Mouse (Mus musculus): ENCODE data around the gene Slc22a12. TPM values are rescaled to one million over a fixed set of nuclear protein-coding genes. Genes with fewer than 3 reads are reported as not detected.

Slc22a12 gene
- polyA plus RNA-seq, 1 experiment, result not detected

GRCm38 (mm10) chr19:6545481-6545880 lies 2.6 kb upstream of the Slc22a12 start:
- H3K27ac ChIP-seq (ENCODE audit: insufficient read depth, low read depth, low read length), result no peak overlapping the region
- 82% methylated on average over 5 of the region's 5 CpGs for WGBS
- H3K4me1 ChIP-seq (ENCODE audit: control insufficient read depth, insufficient read depth, low read length), result peaks cover 20% of the 10 kb centered on the region
- no peak for TF ChIP-seq CTCF (IDR thresholded peaks at IDR 0.05; ENCODE audit: insufficient read depth, low read depth, low read length)
- TF ChIP-seq POLR2A (IDR thresholded peaks at IDR 0.05; ENCODE audit: insufficient read depth, low read depth, low read length), result no peak
- no peak overlapping the region for H3K4me3 ChIP-seq (ENCODE audit: insufficient read depth, low read depth, low read length)

- 89% methylated on average over 13 of the region's 13 CpGs for WGBS
- TF ChIP-seq CTCF (IDR thresholded peaks at IDR 0.05; ENCODE audit: insufficient read depth, low read depth, low read length), result no peak
- TF ChIP-seq POLR2A (IDR thresholded peaks at IDR 0.05; ENCODE audit: insufficient read depth, low read depth, low read length), result no peak
Measured at GRCm38 (mm10) chr19:6544712-6545111, 1.9 kb upstream of the Slc22a12 start.

GRCm38 (mm10) chr19:6543518-6543917 lies 686 bp upstream of the Slc22a12 start:
- TF ChIP-seq POLR2A (IDR thresholded peaks at IDR 0.05; ENCODE audit: insufficient read depth, low read depth, low read length) (no peak), CTCF (IDR thresholded peaks at IDR 0.05; ENCODE audit: insufficient read depth, low read depth, low read length) (no peak)
- H3K4me3 ChIP-seq (ENCODE audit: insufficient read depth, low read depth, low read length), result no peak overlapping the region
- H3K27ac ChIP-seq (ENCODE audit: insufficient read depth, low read depth, low read length), result no peak overlapping the region
- 46% methylated on average over 7 of the region's 7 CpGs for WGBS
- peaks cover 8% of the 10 kb centered on the region for H3K4me1 ChIP-seq (ENCODE audit: control insufficient read depth, insufficient read depth, low read length)

More at GRCm38 (mm10) chr19:6544712-6545111, 1.9 kb upstream of the Slc22a12 start:
- Histone ChIP-seq H3K4me3 (ENCODE audit: insufficient read depth, low read depth, low read length) (no peak overlapping the region), H3K4me1 (ENCODE audit: control insufficient read depth, insufficient read depth, low read length) (peaks cover 17% of the 10 kb centered on the region), H3K27ac (ENCODE audit: insufficient read depth, low read depth, low read length) (no peak overlapping the region)

- Histone ChIP-seq H3K27ac (ENCODE audit: insufficient read depth, low read depth, low read length) (no peak overlapping the region), H3K4me1 (ENCODE audit: control insufficient read depth, insufficient read depth, low read length) (peaks cover 3% of the 10 kb centered on the region), H3K4me3 (ENCODE audit: insufficient read depth, low read depth, low read length) (no peak overlapping the region)
- no peak for TF ChIP-seq CTCF (IDR thresholded peaks at IDR 0.05; ENCODE audit: insufficient read depth, low read depth, low read length)
- no peak for TF ChIP-seq POLR2A (IDR thresholded peaks at IDR 0.05; ENCODE audit: insufficient read depth, low read depth, low read length)
- WGBS, result 87% methylated on average over 6 of the region's 6 CpGs
Measured at GRCm38 (mm10) chr19:6543035-6543383, 177 bp upstream of the Slc22a12 start.

- TF ChIP-seq CTCF (IDR thresholded peaks at IDR 0.05; ENCODE audit: insufficient read depth, low read depth, low read length), result no peak
- no peak for TF ChIP-seq POLR2A (IDR thresholded peaks at IDR 0.05; ENCODE audit: insufficient read depth, low read depth, low read length)
- peaks cover 5% of the 10 kb centered on the region for H3K4me1 ChIP-seq (ENCODE audit: control insufficient read depth, insufficient read depth, low read length)
- WGBS, result 91% methylated on average over 7 of the region's 7 CpGs
- no peak overlapping the region for H3K27ac ChIP-seq (ENCODE audit: insufficient read depth, low read depth, low read length)
- no peak overlapping the region for H3K4me3 ChIP-seq (ENCODE audit: insufficient read depth, low read depth, low read length)
Measured at GRCm38 (mm10) chr19:6541521-6541920, 1.3 kb downstream of the Slc22a12 start.

- Histone ChIP-seq H3K27ac (ENCODE audit: insufficient read depth, low read depth, low read length) (no peak overlapping the region), H3K4me1 (ENCODE audit: control insufficient read depth, insufficient read depth, low read length) (peaks cover 16% of the 10 kb centered on the region), H3K4me3 (ENCODE audit: insufficient read depth, low read depth, low read length) (no peak overlapping the region)
- 57% methylated on average over 6 of the region's 6 CpGs for WGBS
- TF ChIP-seq CTCF (IDR thresholded peaks at IDR 0.05; ENCODE audit: insufficient read depth, low read depth, low read length) (no peak), POLR2A (IDR thresholded peaks at IDR 0.05; ENCODE audit: insufficient read depth, low read depth, low read length) (no peak)
Measured at GRCm38 (mm10) chr19:6540191-6540590, 2.6 kb downstream of the Slc22a12 start.

- no peak overlapping the region for H3K4me3 ChIP-seq (ENCODE audit: insufficient read depth, low read depth, low read length)
- TF ChIP-seq CTCF (IDR thresholded peaks at IDR 0.05; ENCODE audit: insufficient read depth, low read depth, low read length), result no peak
- WGBS, result 81% methylated on average over 4 of the region's 4 CpGs
- no peak overlapping the region for H3K27ac ChIP-seq (ENCODE audit: insufficient read depth, low read depth, low read length)
- H3K4me1 ChIP-seq (ENCODE audit: control insufficient read depth, insufficient read depth, low read length), result peaks cover 17% of the 10 kb centered on the region
Measured at GRCm38 (mm10) chr19:6539592-6539991, 3.2 kb downstream of the Slc22a12 start.

GRCm38 (mm10) chr19:6538546-6538945 lies 4.3 kb downstream of the Slc22a12 start:
- TF ChIP-seq CTCF (IDR thresholded peaks at IDR 0.05; ENCODE audit: insufficient read depth, low read depth, low read length), result no peak
- no peak for TF ChIP-seq POLR2A (IDR thresholded peaks at IDR 0.05; ENCODE audit: insufficient read depth, low read depth, low read length)
- no peak overlapping the region for H3K4me3 ChIP-seq (ENCODE audit: insufficient read depth, low read depth, low read length)
- peaks cover 23% of the 10 kb centered on the region for H3K4me1 ChIP-seq (ENCODE audit: control insufficient read depth, insufficient read depth, low read length)
- WGBS, result 89% methylated on average over 6 of the region's 6 CpGs
- H3K27ac ChIP-seq (ENCODE audit: insufficient read depth, low read depth, low read length), result no peak overlapping the region

GRCm38 (mm10) chr19:6537526-6537925 lies 5.3 kb downstream of the Slc22a12 start:
- H3K27ac ChIP-seq (ENCODE audit: insufficient read depth, low read depth, low read length), result no peak overlapping the region
- H3K4me3 ChIP-seq (ENCODE audit: insufficient read depth, low read depth, low read length), result no peak overlapping the region
- H3K4me1 ChIP-seq (ENCODE audit: control insufficient read depth, insufficient read depth, low read length), result peaks cover 31% of the 10 kb centered on the region
- WGBS, result 77% methylated on average over 8 of the region's 8 CpGs
- no peak for TF ChIP-seq POLR2A (IDR thresholded peaks at IDR 0.05; ENCODE audit: insufficient read depth, low read depth, low read length)

GRCm38 (mm10) chr19:6536696-6537095 lies 6.1 kb downstream of the Slc22a12 start:
- TF ChIP-seq CTCF (IDR thresholded peaks at IDR 0.05; ENCODE audit: insufficient read depth, low read depth, low read length) (no peak), POLR2A (IDR thresholded peaks at IDR 0.05; ENCODE audit: insufficient read depth, low read depth, low read length) (no peak)
- Histone ChIP-seq H3K4me1 (ENCODE audit: control insufficient read depth, insufficient read depth, low read length) (peaks cover 40% of the 10 kb centered on the region), H3K4me3 (ENCODE audit: insufficient read depth, low read depth, low read length) (no peak overlapping the region), H3K27ac (ENCODE audit: insufficient read depth, low read depth, low read length) (no peak overlapping the region)
- WGBS, result 55% methylated on average over 6 of the region's 6 CpGs

All from olfactory bulb, adult 2 months (tissue).